Mouse (Mus musculus) cerebellum, adult 2 months (tissue): ENCODE results near the gene Ky. TPM values are rescaled to one million over a fixed set of nuclear protein-coding genes. Genes with fewer than 3 reads are reported as not detected.

Experiments
- DNase-seq, 2 experiments: peaks; one replicate each; pipeline ENCODE4 v3.0.0; 2021
- H3K27ac ChIP-seq: fragments of 200-500 bp; 2 replicates; pipeline ENCODE4 v1.5.1; 2012; ENCODE audit warnings: low read length, control low read depth, inconsistent platforms; ENCODE audit not compliant: insufficient read depth
- H3K27me3 ChIP-seq: fragments of 200-500 bp; 2 replicates; pipeline ENCODE4 v1.6.1; 2012; ENCODE audit warnings: inconsistent platforms, mild to moderate bottlenecking, low read length, moderate library complexity; ENCODE audit not compliant: control insufficient read depth, insufficient read depth
- H3K4me1 ChIP-seq: fragments of 200-500 bp; 2 replicates; pipeline ENCODE4 v1.6.1; 2011; ENCODE audit warnings: low read length; ENCODE audit not compliant: control insufficient read depth, insufficient read depth
- H3K4me3 ChIP-seq: fragments of 200-500 bp; replicated peaks from 2 replicates; pipeline ENCODE3; 2011; ENCODE audit warnings: mild to moderate bottlenecking, low read depth, low read length, control low read depth; ENCODE audit not compliant: insufficient read depth
- CTCF ChIP-seq: fragments of 200-500 bp; IDR thresholded peaks from 2 replicates; pipeline ENCODE4 v1.5.1; 2011; ENCODE audit warnings: low read depth, mild to moderate bottlenecking, control low read depth, low read length, moderate library complexity, borderline replicate concordance; ENCODE audit not compliant: insufficient read depth
- POLR2A ChIP-seq: fragments of 200-500 bp; IDR thresholded peaks from 2 replicates; pipeline ENCODE4 v1.6.1; 2011; ENCODE audit warnings: low read length, control low read depth, borderline replicate concordance; ENCODE audit not compliant: insufficient read depth
- WGBS: fragments of 180-500 bp; shearing (Covaris S2); methylation state at CpG from one replicate; pipeline ENCODE4 v1.1.7; 2018; 5-methylcytosine and 5-hydroxymethylcytosine counted together
- polyA plus RNA-seq: library from polyadenylated mRNA; depleted of rRNA; stranded (reverse); fragments of >200 nt; gene quantifications from 2 replicates; pipeline ENCODE4 v1.2.3, GENCODE M21; 2012

Ky gene
- polyA plus RNA-seq, 1 experiment = 3.7 TPM

GRCm38 (mm10) chr9:102513578-102513977, 8.0 kb downstream of the Ky start:
- no peaks in the 10 kb centered on the region for H3K27me3 ChIP-seq
- H3K4me1 ChIP-seq = peaks cover 12% of the 10 kb centered on the region
- no peak overlapping the region for H3K4me3 ChIP-seq
- no peak for TF ChIP-seq POLR2A
- TF ChIP-seq CTCF = no peak
- H3K27ac ChIP-seq = no peak overlapping the region
- 88% methylated on average over 4 of the region's 4 CpGs for WGBS
- no peak for DNase-seq

GRCm38 (mm10) chr9:102518443-102518842, 12.9 kb downstream of the Ky start:
- Histone ChIP-seq H3K27ac (no peak overlapping the region), H3K4me1 (peaks cover 5% of the 10 kb centered on the region; the same call in 1 of the 2 replicates), H3K4me3 (no peak overlapping the region), H3K27me3 (no peaks in the 10 kb centered on the region)
- WGBS = 12% methylated on average over 9 of the region's 9 CpGs
- no peak for TF ChIP-seq POLR2A
- TF ChIP-seq CTCF = no peak
- DNase-seq = peak; percentile 81 to 90

- no peaks in the 10 kb centered on the region for H3K27me3 ChIP-seq
- no peak for DNase-seq
- TF ChIP-seq CTCF = no peak
- TF ChIP-seq POLR2A = no peak
- H3K4me3 ChIP-seq = no peak overlapping the region
- peaks cover 5% of the 10 kb centered on the region; the same call in 1 of the 2 replicates for H3K4me1 ChIP-seq
- WGBS = 94% methylated on average over 4 of the region's 4 CpGs
- H3K27ac ChIP-seq = no peak overlapping the region
These were observed 15.8 kb downstream of the Ky start for GRCm38 (mm10) chr9:102521396-102521795.

GRCm38 (mm10) chr9:102528106-102528505, 22.6 kb downstream of the Ky start:
- 59% methylated on average over 7 of the region's 7 CpGs for WGBS
- no peak for DNase-seq

GRCm38 (mm10) chr9:102528561-102528960, 23.0 kb downstream of the Ky start:
- Histone ChIP-seq H3K4me3 (no peak overlapping the region), H3K4me1 (no peaks in the 10 kb centered on the region), H3K27me3 (no peaks in the 10 kb centered on the region), H3K27ac (no peak overlapping the region)
- no peak for DNase-seq
- 78% methylated on average over 7 of the region's 7 CpGs for WGBS
- TF ChIP-seq POLR2A = no peak
- no peak for TF ChIP-seq CTCF

More at GRCm38 (mm10) chr9:102528106-102528505, 22.6 kb downstream of the Ky start:
- H3K4me1 ChIP-seq = no peaks in the 10 kb centered on the region
- H3K27me3 ChIP-seq = no peaks in the 10 kb centered on the region
- no peak overlapping the region for H3K27ac ChIP-seq
- no peak for TF ChIP-seq CTCF
- no peak for TF ChIP-seq POLR2A
- H3K4me3 ChIP-seq = no peak overlapping the region

GRCm38 (mm10) chr9:102529008-102529407, 23.5 kb downstream of the Ky start:
- Histone ChIP-seq H3K4me3 (no peak overlapping the region), H3K27me3 (no peaks in the 10 kb centered on the region), H3K4me1 (no peaks in the 10 kb centered on the region), H3K27ac (no peak overlapping the region)
- TF ChIP-seq POLR2A = no peak
- no peak for TF ChIP-seq CTCF
- DNase-seq = no peak
- WGBS = 87% methylated on average over 3 of the region's 3 CpGs

- TF ChIP-seq POLR2A = no peak
- TF ChIP-seq CTCF = no peak
- Histone ChIP-seq H3K4me3 (no peak overlapping the region), H3K4me1 (peaks cover 5% of the 10 kb centered on the region), H3K27ac (no peak overlapping the region), H3K27me3 (no peaks in the 10 kb centered on the region)
- 88% methylated on average over 21 of the region's 21 CpGs for WGBS
- DNase-seq = no peak
These were observed 25.7 kb downstream of the Ky start for GRCm38 (mm10) chr9:102531051-102531892.

GRCm38 (mm10) chr9:102536968-102537367, 31.4 kb downstream of the Ky start:
- Histone ChIP-seq H3K4me3 (no peak overlapping the region), H3K27ac (no peak overlapping the region), H3K27me3 (no peaks in the 10 kb centered on the region), H3K4me1 (peaks cover 12% of the 10 kb centered on the region)
- 79% methylated on average over 4 of the region's 4 CpGs for WGBS
- TF ChIP-seq CTCF (no peak), POLR2A (no peak)
- no peak for DNase-seq
